Mouse (Mus musculus) C2C12 (cell line): ENCODE data around the gene Lars2. TPM values are rescaled to one million over a fixed set of nuclear protein-coding genes. Genes with fewer than 3 reads are reported as not detected.

Experiments
- H3K27me3 ChIP-seq: one replicate; pipeline ENCODE4 v1.6.1; 2011; ENCODE audit not compliant: control insufficient read depth, insufficient read depth, insufficient read length
- H3K36me3 ChIP-seq: one replicate; pipeline ENCODE4 v1.6.1; 2011; ENCODE audit not compliant: control insufficient read depth, insufficient read depth
- H3K4me3 ChIP-seq: one replicate; pipeline ENCODE4 v1.5.1; 2011; ENCODE audit warnings: mild to moderate bottlenecking, control low read depth; ENCODE audit not compliant: poor library complexity, insufficient read depth, severe bottlenecking
- H3K79me2 ChIP-seq: one replicate; pipeline ENCODE4 v1.6.1; 2011; ENCODE audit not compliant: control insufficient read depth, insufficient read depth
- H3K79me3 ChIP-seq: one replicate; pipeline ENCODE4 v1.6.1; 2011; ENCODE audit warnings: low read depth, control low read depth
- H3ac ChIP-seq: one replicate; pipeline ENCODE3; 2011; ENCODE audit warnings: low read depth; ENCODE audit not compliant: control insufficient read depth, insufficient read length
- CEBPB ChIP-seq: IDR thresholded peaks from one replicate; pipeline ENCODE4 v1.6.1; 2011; ENCODE audit warnings: low read depth, mild to moderate bottlenecking, control low read depth, moderate library complexity
- CTCF ChIP-seq: IDR thresholded peaks from one replicate; pipeline ENCODE4 v1.5.1; 2011; ENCODE audit not compliant: control insufficient read depth, insufficient read depth, insufficient read length
- FOSL1 ChIP-seq: IDR thresholded peaks from one replicate; pipeline ENCODE4 v1.8.0; 2011; ENCODE audit warnings: mild to moderate bottlenecking, low read length; ENCODE audit not compliant: poor library complexity, insufficient read depth, severe bottlenecking
- MAX ChIP-seq: IDR thresholded peaks from one replicate; pipeline ENCODE4 v1.6.1; 2011; ENCODE audit warnings: mild to moderate bottlenecking, control low read depth
- MYOD1 ChIP-seq: IDR thresholded peaks from one replicate; pipeline ENCODE4 v1.6.1; 2011; ENCODE audit warnings: low read depth; ENCODE audit not compliant: control insufficient read depth, insufficient read length
- MYOG ChIP-seq: IDR thresholded peaks from one replicate; pipeline ENCODE4 v1.6.1; 2011; ENCODE audit not compliant: control insufficient read depth, insufficient read length; ENCODE audit errors: extremely low read depth
- USF1 ChIP-seq: IDR thresholded peaks from one replicate; pipeline ENCODE4 v1.6.1; 2011; ENCODE audit warnings: low read depth, mild to moderate bottlenecking, control low read depth, moderate library complexity
- polyA plus RNA-seq: library from polyadenylated mRNA; unstranded; fragments of >200 nt; fragmentation: generic; extraction: Trizol; gene quantifications from one replicate; pipeline ENCODE4 v1.2.1, GENCODE M21; 2012; ENCODE audit warnings: missing spikeins

Gene Lars2
- polyA plus RNA-seq, 1 experiment: 480 TPM

GRCm38 (mm10) chr9:123503171-123503834 is 136.6 kb downstream of the Lars2 start:
- no peaks in the 10 kb centered on the region for H3K27me3 ChIP-seq
- TF ChIP-seq MYOG: no peak
- no peak for TF ChIP-seq FOSL1
- no peak for TF ChIP-seq CEBPB
- TF ChIP-seq USF1: no peak
- TF ChIP-seq MYOD1: no peak
- no peak for TF ChIP-seq MAX
- TF ChIP-seq CTCF: no peak
- H3K36me3 ChIP-seq: peaks cover 38% of the 10 kb centered on the region
- no peak overlapping the region for H3K4me3 ChIP-seq
- peaks cover 7% of the 10 kb centered on the region for H3K79me3 ChIP-seq
- no peak overlapping the region for H3ac ChIP-seq
- H3K79me2 ChIP-seq: peaks cover 29% of the 10 kb centered on the region

GRCm38 (mm10) chr9:123504325-123504724 is 137.6 kb downstream of the Lars2 start:
- TF ChIP-seq CTCF: peak; percentile 76
- TF ChIP-seq FOSL1: no peak
- peaks cover 7% of the 10 kb centered on the region for H3K79me3 ChIP-seq

DNA sequence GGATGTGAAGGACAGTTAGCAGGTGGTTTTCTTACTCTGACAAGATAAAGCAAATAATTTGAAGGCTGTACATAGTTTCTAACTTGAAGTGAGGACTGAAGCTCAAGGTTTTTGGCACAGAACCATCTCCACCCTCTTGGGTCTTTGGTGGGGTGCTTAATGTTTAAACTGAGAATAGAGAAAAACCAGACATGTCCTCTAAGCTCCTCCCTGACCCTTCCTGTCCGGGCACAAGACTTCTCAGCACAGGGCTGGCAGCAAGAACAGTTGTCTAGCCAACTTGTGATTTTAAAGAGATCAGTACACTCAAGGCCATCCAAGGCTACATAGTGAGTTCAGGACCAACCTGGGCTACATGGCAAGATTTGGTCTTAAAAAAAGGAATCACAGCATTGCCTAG is 138.9 kb downstream of the Lars2 start:
- Histone ChIP-seq H3K79me3 (peaks cover 5% of the 10 kb centered on the region), H3ac (no peak overlapping the region), H3K79me2 (peaks cover 20% of the 10 kb centered on the region), H3K27me3 (no peaks in the 10 kb centered on the region), H3K36me3 (peaks cover 31% of the 10 kb centered on the region), H3K4me3 (no peak overlapping the region)
- no peak for TF ChIP-seq CEBPB
- TF ChIP-seq FOSL1: no peak
- TF ChIP-seq MYOG: no peak
- no peak for TF ChIP-seq MYOD1
- TF ChIP-seq USF1: no peak
- no peak for TF ChIP-seq MAX
- no peak for TF ChIP-seq CTCF

More at GRCm38 (mm10) chr9:123504325-123504724, 137.6 kb downstream of the Lars2 start:
- Histone ChIP-seq H3K79me2 (peaks cover 20% of the 10 kb centered on the region), H3ac (no peak overlapping the region), H3K27me3 (no peaks in the 10 kb centered on the region), H3K36me3 (peaks cover 31% of the 10 kb centered on the region), H3K4me3 (no peak overlapping the region)

GRCm38 (mm10) chr9:123506270-123507146 is 139.8 kb downstream of the Lars2 start:
- Histone ChIP-seq H3K4me3 (no peak overlapping the region), H3K79me2 (peaks cover 20% of the 10 kb centered on the region), H3K36me3 (peaks cover 40% of the 10 kb centered on the region), H3ac (no peak overlapping the region), H3K79me3 (peaks cover 5% of the 10 kb centered on the region), H3K27me3 (no peaks in the 10 kb centered on the region)
- TF ChIP-seq MAX (no peak), CTCF (no peak), FOSL1 (no peak), MYOD1 (no peak), MYOG (no peak), USF1 (no peak), CEBPB (no peak)

GRCm38 (mm10) chr9:123507380-123507779 is 140.7 kb downstream of the Lars2 start:
- Histone ChIP-seq H3K36me3 (peaks cover 48% of the 10 kb centered on the region), H3K79me2 (peaks cover 20% of the 10 kb centered on the region), H3K79me3 (peaks cover 5% of the 10 kb centered on the region)

More at GRCm38 (mm10) chr9:123507380-123507779, 140.7 kb downstream of the Lars2 start:
- Histone ChIP-seq H3ac (no peak overlapping the region), H3K4me3 (no peak overlapping the region), H3K27me3 (no peaks in the 10 kb centered on the region)
- TF ChIP-seq MAX (no peak), CEBPB (no peak), FOSL1 (no peak), MYOG (no peak), CTCF (no peak), USF1 (no peak), MYOD1 (no peak)
